19 mouse cellular contexts compared by ENCODE assay signal in genomic region chr5:146571830-146572734, GRCm38 (mm10). TPM values are rescaled to one million over a fixed set of nuclear protein-coding genes. Genes with fewer than 3 reads are reported as not detected.
DNase-seq lines count a peak whose midpoint lies in the region; ATAC-seq lines count a peak whose summit lies in the region.
"Not testable (repeated sequence)": the region's sequence is repeated elsewhere in the genome, so short reads cannot be mapped to it uniquely, and the experiment has no call there.
"Had no signal": no experiment of that assay in that cellular context is flagged by ENCODE, and none has a peak within 500 bp of the region (broad histone marks: within the 10 kb centered on the region; RNA-seq: fewer than 3 reads in every experiment).

No protein-coding gene starts in this region.

- DNase-seq in brain, embryonic 18.5 days (ENCODE audit: low read depth, low spot score), result peak; percentile 76
- peak; percentile 44 for DNase-seq in heart, adult 8-10 months (ENCODE audit: low spot score)
- DNase-seq in kidney, postnatal 25 days, result peak; percentile 24 to 35
- peak; percentile 43 to 71 for DNase-seq in layer of hippocampus, postnatal 25 days (ENCODE audit: extremely low spot score in 1 of 2, low spot score in 1 of 2)
- DNase-seq in midbrain, embryonic 14.5 days, result peak; percentile 43
- peak; percentile 65 for DNase-seq in right cerebral cortex, postnatal 14 days

- not testable (repeated sequence) for H3K4me2 ChIP-seq in forebrain, embryonic 15.5 days (replicated peaks); hindbrain, embryonic 13.5 days; midbrain, embryonic 14.5 days (ENCODE audit: low read length)

- not testable (repeated sequence) for H3K4me3 ChIP-seq in forebrain, embryonic 15.5 days; hindbrain, embryonic 13.5 days; midbrain, embryonic 14.5 days (replicated peaks; ENCODE audit: low read depth, low read length)

- H3K27ac ChIP-seq in forebrain, embryonic 15.5 days (replicated peaks), result peak overlapping the region; percentile 71
- not testable (repeated sequence) for H3K27ac ChIP-seq in hindbrain, embryonic 13.5 days; midbrain, embryonic 14.5 days (replicated peaks; ENCODE audit: low read depth, low read length)

- peak; percentile 97 for ATAC-seq in forebrain, embryonic 15.5 days (replicated peaks)
- ATAC-seq in hindbrain, embryonic 13.5 days (ENCODE audit: low FRiP score), result 0 out of 2 replicates have a peak, but pooled peaks have one; percentile 57
- not testable (repeated sequence) for ATAC-seq in midbrain, embryonic 14.5 days (ENCODE audit: low FRiP score, low TSS enrichment)

- H3K9me3 ChIP-seq in forebrain, embryonic 15.5 days; hindbrain, embryonic 13.5 days; midbrain, embryonic 14.5 days (ENCODE audit: control insufficient read depth, low read length): not testable (repeated sequence)

- H3K9ac ChIP-seq in forebrain, embryonic 15.5 days (replicated peaks); hindbrain, embryonic 13.5 days; midbrain, embryonic 14.5 days (replicated peaks; ENCODE audit: low read length): not testable (repeated sequence)

- 28% methylated on average over 6 of the region's 6 CpGs for WGBS in forebrain, embryonic 15.5 days
- WGBS in hindbrain, embryonic 13.5 days, result 66% methylated on average over 6 of the region's 6 CpGs
- 50% methylated on average over 6 of the region's 6 CpGs for WGBS in midbrain, embryonic 14.5 days

- H3K36me3 ChIP-seq in forebrain, embryonic 15.5 days; hindbrain, embryonic 13.5 days; midbrain, embryonic 14.5 days (ENCODE audit: control insufficient read depth, insufficient read depth, low read length): not testable (repeated sequence)

- not testable (repeated sequence) for H3K4me1 ChIP-seq in forebrain, embryonic 15.5 days; hindbrain, embryonic 13.5 days (replicated peaks); midbrain, embryonic 14.5 days (ENCODE audit: control insufficient read depth, insufficient read depth, low read length)

- H3K27me3 ChIP-seq in forebrain, embryonic 15.5 days; hindbrain, embryonic 13.5 days; midbrain, embryonic 14.5 days (ENCODE audit: control insufficient read depth, insufficient read depth, low read length): not testable (repeated sequence)

RNA-seq across cellular contexts. Expression of gene Gpr12, which starts 13.0 kb away (rescaled TPM):
- 24.8 and 26.2 TPM in 2 replicates for polyA plus RNA-seq in forebrain, embryonic 15.5 days (2015; fragmentation: Nextera tagmentation; extraction: Ambion mirVana)
- not detected for total RNA-seq in heart, adult 8-10 months (2022)
- 8.8 and 9.6 TPM in 2 replicates for polyA plus RNA-seq in hindbrain, embryonic 13.5 days (2015; fragmentation: Nextera tagmentation; extraction: Ambion mirVana)
- 10 to 100 TPM; 40.9 to 44.1 TPM for total RNA-seq in layer of hippocampus, postnatal 25 days (2021)
- 13.4 and 22.6 TPM in 2 replicates for polyA plus RNA-seq in midbrain, embryonic 14.5 days (2014; fragmentation: Nextera tagmentation; extraction: Ambion mirVana)
- total RNA-seq: adrenal gland, postnatal 36 days; gastrocnemius, adult 8-10 months had no signal
- polyA plus RNA-seq: embryonic facial prominence, embryonic 14.5 days; heart, embryonic 11.5 days; stomach, embryonic 14.5 days had no signal

RNA-seq across cellular contexts. Expression of gene Gm3415, which starts 16.1 kb away (rescaled TPM):
- polyA plus RNA-seq in forebrain, embryonic 15.5 days (2015; fragmentation: Nextera tagmentation; extraction: Ambion mirVana), result not detected in 2 replicates
- total RNA-seq in heart, adult 8-10 months (2022), result not detected
- not detected in 2 replicates for polyA plus RNA-seq in hindbrain, embryonic 13.5 days (2015; fragmentation: Nextera tagmentation; extraction: Ambion mirVana)
- not detected for total RNA-seq in layer of hippocampus, postnatal 25 days (2021)
- polyA plus RNA-seq in midbrain, embryonic 14.5 days (2014; fragmentation: Nextera tagmentation; extraction: Ambion mirVana), result not detected in 2 replicates
- total RNA-seq: adrenal gland, postnatal 36 days; gastrocnemius, adult 8-10 months; left cerebral cortex, adult 8-10 months had no signal
- polyA plus RNA-seq: embryonic facial prominence, embryonic 14.5 days; forebrain, embryonic 10.5 days; heart, embryonic 11.5 days; kidney, embryonic 15.5 days; midbrain, embryonic 10.5 days; Patski; stomach, embryonic 14.5 days; thymus, adult 2 months had no signal

RNA-seq across cellular contexts. Expression of gene Gm3409, which starts 34.6 kb away (rescaled TPM):
- polyA plus RNA-seq in forebrain, embryonic 15.5 days (2015; fragmentation: Nextera tagmentation; extraction: Ambion mirVana), result not detected in 2 replicates
- not detected for total RNA-seq in heart, adult 8-10 months (2022)
- polyA plus RNA-seq in hindbrain, embryonic 13.5 days (2015; fragmentation: Nextera tagmentation; extraction: Ambion mirVana), result not detected in 2 replicates
- not detected for total RNA-seq in layer of hippocampus, postnatal 25 days (2021)
- polyA plus RNA-seq in midbrain, embryonic 14.5 days (2014; fragmentation: Nextera tagmentation; extraction: Ambion mirVana), result not detected in 2 replicates
- total RNA-seq: adrenal gland, postnatal 36 days; gastrocnemius, adult 8-10 months; left cerebral cortex, adult 8-10 months had no signal
- polyA plus RNA-seq: embryonic facial prominence, embryonic 14.5 days; forebrain, embryonic 10.5 days; heart, embryonic 11.5 days; kidney, embryonic 15.5 days; midbrain, embryonic 10.5 days; Patski; stomach, embryonic 14.5 days; thymus, adult 2 months had no signal

RNA-seq across cellular contexts. Expression of gene Gm3404, which starts 46.5 kb away (rescaled TPM):
- not detected in 2 replicates for polyA plus RNA-seq in forebrain, embryonic 15.5 days (2015; fragmentation: Nextera tagmentation; extraction: Ambion mirVana)
- total RNA-seq in heart, adult 8-10 months (2022), result not detected
- not detected in 2 replicates for polyA plus RNA-seq in hindbrain, embryonic 13.5 days (2015; fragmentation: Nextera tagmentation; extraction: Ambion mirVana)
- total RNA-seq in layer of hippocampus, postnatal 25 days (2021), result not detected
- polyA plus RNA-seq in midbrain, embryonic 14.5 days (2014; fragmentation: Nextera tagmentation; extraction: Ambion mirVana), result not detected in 2 replicates
- total RNA-seq: adrenal gland, postnatal 36 days; gastrocnemius, adult 8-10 months; left cerebral cortex, adult 8-10 months had no signal
- polyA plus RNA-seq: embryonic facial prominence, embryonic 14.5 days; forebrain, embryonic 10.5 days; heart, embryonic 11.5 days; kidney, embryonic 15.5 days; midbrain, embryonic 10.5 days; Patski; stomach, embryonic 14.5 days; thymus, adult 2 months had no signal

RNA-seq across cellular contexts. Expression of gene Gm3402, which starts 58.2 kb away (rescaled TPM):
- polyA plus RNA-seq in forebrain, embryonic 15.5 days (2015; fragmentation: Nextera tagmentation; extraction: Ambion mirVana), result not detected in 2 replicates
- not detected for total RNA-seq in heart, adult 8-10 months (2022)
- polyA plus RNA-seq in hindbrain, embryonic 13.5 days (2015; fragmentation: Nextera tagmentation; extraction: Ambion mirVana), result not detected in 2 replicates
- total RNA-seq in layer of hippocampus, postnatal 25 days (2021), result not detected
- polyA plus RNA-seq in midbrain, embryonic 14.5 days (2014; fragmentation: Nextera tagmentation; extraction: Ambion mirVana), result not detected in 2 replicates
- total RNA-seq: adrenal gland, postnatal 36 days; gastrocnemius, adult 8-10 months; left cerebral cortex, adult 8-10 months had no signal
- polyA plus RNA-seq: embryonic facial prominence, embryonic 14.5 days; forebrain, embryonic 10.5 days; heart, embryonic 11.5 days; kidney, embryonic 15.5 days; midbrain, embryonic 10.5 days; Patski; stomach, embryonic 14.5 days; thymus, adult 2 months had no signal
